Mouse (Mus musculus): ENCODE results near the gene 6430550D23Rik. TPM values are rescaled to one million over a fixed set of nuclear protein-coding genes. Genes with fewer than 3 reads are reported as not detected.

Gene 6430550D23Rik
- total RNA-seq, 2 experiments from 2014 or later: 0.10 to 0.61 TPM

Other genes starting within 250 kb of the 6430550D23Rik start
- under 1 TPM in 1 of 2 experiments, not detected in 1; 0.08 TPM for gene Mmp24, start 232.6 kb downstream of the 6430550D23Rik start, total RNA-seq (2021)
- 10 to 100 TPM; 24.8 to 25.7 TPM for gene BC029722, start 188.6 kb downstream of the 6430550D23Rik start, total RNA-seq (2021)
- gene Eif6, start 181.1 kb downstream of the 6430550D23Rik start, total RNA-seq (2021): 10 to 100 TPM; 51.1 to 52.0 TPM
- not detected for gene Fam83c, start 173.1 kb downstream of the 6430550D23Rik start, total RNA-seq (2021)
- gene Uqcc1, start 77.7 kb downstream of the 6430550D23Rik start, total RNA-seq (2021): 100 to 1,000 TPM; 248 to 268 TPM
- not detected for gene Gm15557, start 67.2 kb downstream of the 6430550D23Rik start, total RNA-seq (2021)
- gene Gdf5, start 62.6 kb downstream of the 6430550D23Rik start, total RNA-seq (2021): not detected
- 1 to 10 TPM; 4.9 to 5.7 TPM for gene Cep250, start 51.5 kb downstream of the 6430550D23Rik start, total RNA-seq (2021)
- gene Ergic3, start 68 bp upstream of the 6430550D23Rik start, total RNA-seq (2021): 10 to 100 TPM; 59.4 to 62.7 TPM
- not detected for gene Fer1l4, start 45.0 kb upstream of the 6430550D23Rik start, total RNA-seq (2021)
- 1 to 10 TPM in 1 of 2 experiments, under 1 TPM in 1; 0.75 to 1.4 TPM for gene Spag4, start 57.2 kb upstream of the 6430550D23Rik start, total RNA-seq (2021)
- gene Cpne1, start 104.0 kb upstream of the 6430550D23Rik start, total RNA-seq (2021): 10 to 100 TPM; 15.6 to 18.4 TPM
- gene Rbm12, start 104.0 kb upstream of the 6430550D23Rik start, total RNA-seq (2021): 10 to 100 TPM; 13.2 to 14.2 TPM
- gene Gm28036, start 119.1 kb upstream of the 6430550D23Rik start, total RNA-seq (2021): 10 to 100 TPM; 10.3 to 12.9 TPM
- 100 to 1,000 TPM; 324 to 347 TPM for gene Romo1, start 136.1 kb upstream of the 6430550D23Rik start, total RNA-seq (2021)
- 10 to 100 TPM; 81.0 to 81.3 TPM for gene Nfs1, start 136.2 kb upstream of the 6430550D23Rik start, total RNA-seq (2021)
- gene Rbm39, start 172.3 kb upstream of the 6430550D23Rik start, total RNA-seq (2021): 100 to 1,000 TPM; 140 to 164 TPM
- gene Phf20, start 188.5 kb upstream of the 6430550D23Rik start, total RNA-seq (2021): 10 to 100 TPM; 14.9 to 15.2 TPM